Mouse (Mus musculus): ENCODE measurements around the gene Wnt5b.

DNA sequence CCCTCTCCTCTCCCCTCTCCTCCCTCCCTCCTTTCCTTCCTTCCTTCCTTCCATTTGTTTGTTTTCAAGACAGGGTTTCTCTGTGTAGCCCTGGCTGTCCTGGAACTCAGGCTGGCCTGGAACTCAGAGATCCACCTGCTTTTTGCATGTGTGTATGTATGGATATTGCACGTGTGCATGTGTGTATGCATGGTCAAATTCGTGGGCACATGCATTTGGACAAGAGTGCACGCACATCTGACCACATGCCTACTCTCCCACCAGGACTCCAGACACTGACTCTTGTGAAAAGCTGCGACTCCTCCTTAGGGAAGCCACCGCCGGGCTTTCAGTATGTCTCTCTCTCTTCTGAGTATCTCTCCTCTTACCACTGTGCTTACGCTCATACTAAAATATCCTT, 126.3 kb downstream of the Wnt5b start:
- TF ChIP-seq GATA2 (IDR thresholded peaks at IDR 0.05; ENCODE audit: borderline replicate concordance, low read depth, low read length), result no peak
- no peak for TF ChIP-seq CTCF (IDR thresholded peaks at IDR 0.05; ENCODE audit: low read depth, low read length)

Data from G1E (cell line).